Mouse (Mus musculus) liver, postnatal 0 days (tissue): ENCODE data around the gene Furin.
"Not testable (repeated sequence)": the region's sequence is repeated elsewhere in the genome, so short reads cannot be mapped to it uniquely, and the experiment has no call there.

ENCODE experiments used
- CTCF ChIP-seq: sonication (generic); IDR thresholded peaks from 2 replicates; pipeline ENCODE4 v1.5.1; 2016; ENCODE audit warnings: antibody characterized with exemption, low read depth
- EP300 ChIP-seq: IDR thresholded peaks from 2 replicates; pipeline ENCODE4 v1.6.1; 2016; ENCODE audit warnings: antibody characterized with exemption, low read depth, mild to moderate bottlenecking

- peak; percentile 54 for TF ChIP-seq CTCF
- TF ChIP-seq EP300, result not testable (repeated sequence)
Measured at GRCm38 (mm10) chr7:80396427-80396826, 8.8 kb downstream of the Furin start.
